19 mouse cellular contexts compared by ENCODE assay signal in the genomic region with DNA sequence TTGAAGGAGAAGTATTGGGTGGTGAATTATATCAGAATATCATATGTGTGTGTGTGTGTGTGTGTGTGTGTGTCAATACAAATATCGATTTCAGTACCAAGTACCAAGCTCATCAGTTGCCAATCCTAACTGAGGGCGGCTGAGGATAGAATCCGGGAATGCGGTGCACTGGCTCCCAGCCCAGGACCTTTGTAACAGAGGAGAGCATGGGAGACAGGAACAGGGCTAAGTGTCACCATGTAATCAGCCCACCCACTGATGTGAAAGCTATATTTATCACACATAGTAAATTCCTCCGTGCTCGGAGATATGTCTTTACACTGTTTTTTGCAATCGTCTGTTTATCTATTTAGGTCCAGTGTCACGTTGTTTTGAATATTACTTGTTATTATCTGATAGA.
DNase-seq lines count a peak whose midpoint lies in the region; ATAC-seq lines count a peak whose summit lies in the region.
"Had no signal": no experiment of that assay in that cellular context is flagged by ENCODE, and none has a peak within 500 bp of the region (broad histone marks: within the 10 kb centered on the region; RNA-seq: fewer than 3 reads in every experiment).

No protein-coding gene starts in this region.

- no peaks in the 10 kb centered on the region for H3K36me3 ChIP-seq in midbrain, embryonic 13.5 days
- H3K36me3 ChIP-seq: forebrain, embryonic 10.5 days had no signal

- no peak overlapping the region for H3K4me3 ChIP-seq in midbrain, embryonic 13.5 days (replicated peaks)
- H3K4me3 ChIP-seq: forebrain, embryonic 10.5 days; myocyte had no signal

- intact Hi-C loops in heart, postnatal 25 days (cut with DNase I), result no loop called here
- intact Hi-C loops in heart, postnatal 36 days (cut with DNase I), result no loop called here

- H3K27ac ChIP-seq in midbrain, embryonic 13.5 days, result no peak overlapping the region
- H3K27ac ChIP-seq: forebrain, embryonic 10.5 days had no signal

- H3K9me3 ChIP-seq in midbrain, embryonic 13.5 days, result no peaks in the 10 kb centered on the region
- H3K9me3 ChIP-seq: forebrain, embryonic 10.5 days had no signal

- no peak overlapping the region for H3K4me2 ChIP-seq in midbrain, embryonic 13.5 days (replicated peaks)

- ATAC-seq in midbrain, embryonic 13.5 days, result no peak
- ATAC-seq: CD4-positive, CD25-positive, alpha-beta regulatory T cell, adult 4 months; forebrain, postnatal 0 days; hindbrain, embryonic 16.5 days; intestine, embryonic 16.5 days; liver, postnatal 0 days; Patski had no signal

- H3K9ac ChIP-seq in midbrain, embryonic 13.5 days (replicated peaks), result no peak overlapping the region
- H3K9ac ChIP-seq: forebrain, postnatal 0 days; liver, postnatal 0 days had no signal

- H3K27me3 ChIP-seq in midbrain, embryonic 13.5 days, result no peaks in the 10 kb centered on the region

- 91% methylated on average over 8 of the region's 8 CpGs for WGBS in midbrain, embryonic 13.5 days

- H3K4me1 ChIP-seq in midbrain, embryonic 13.5 days (replicated peaks), result no peaks in the 10 kb centered on the region

- DNase-seq in adrenal gland, postnatal 14 days, result peak; percentile 56
- DNase-seq in adrenal gland, postnatal 36 days, result no peak
- peak; percentile 53 to 64 for DNase-seq in heart, adult 18-20 months
- no peak for DNase-seq in heart, postnatal 25 days (ENCODE audit: low spot score)
- peak; percentile 36 for DNase-seq in ovary, postnatal 36 days (ENCODE audit: low spot score)
- DNase-seq in ovary, postnatal 14 days (ENCODE audit: low spot score), result no peak
- DNase-seq in heart, postnatal 36 days, result peak; percentile 27 to 38
- DNase-seq: forebrain, postnatal 0 days; liver, postnatal 0 days; lung, postnatal 14 days; midbrain, embryonic 14.5 days; retina, postnatal 1 day had no signal

Comparison
In these comparisons a context has a peak if more than half of its experiments do, and no peak if none do; other contexts are left out.
1. DNase-seq: peak in adrenal gland, postnatal 14 days (single experiment), heart, adult 18-20 months (2 of 2), ovary, postnatal 36 days (single experiment) and heart, postnatal 36 days (2 of 2); none in adrenal gland, postnatal 36 days (0 of 2), heart, postnatal 25 days (single experiment) and ovary, postnatal 14 days (single experiment).